Mouse (Mus musculus): Measurements from ENCODE around the gene Evx1.
A peak's percentile ranks its signal among the peaks of the same experiment; 100 is the strongest.

The Evx1 gene

GRCm38 (mm10) chr6:52290186-52290585 lies 23.1 kb upstream of the Evx1 start:
- no peak for DNase-seq (ENCODE audit: extremely low read depth, low read depth, low spot score)

- no peak for DNase-seq (ENCODE audit: extremely low read depth, low read depth, low spot score)
Measured at GRCm38 (mm10) chr6:52291021-52291860, 22.1 kb upstream of the Evx1 start.

DNA sequence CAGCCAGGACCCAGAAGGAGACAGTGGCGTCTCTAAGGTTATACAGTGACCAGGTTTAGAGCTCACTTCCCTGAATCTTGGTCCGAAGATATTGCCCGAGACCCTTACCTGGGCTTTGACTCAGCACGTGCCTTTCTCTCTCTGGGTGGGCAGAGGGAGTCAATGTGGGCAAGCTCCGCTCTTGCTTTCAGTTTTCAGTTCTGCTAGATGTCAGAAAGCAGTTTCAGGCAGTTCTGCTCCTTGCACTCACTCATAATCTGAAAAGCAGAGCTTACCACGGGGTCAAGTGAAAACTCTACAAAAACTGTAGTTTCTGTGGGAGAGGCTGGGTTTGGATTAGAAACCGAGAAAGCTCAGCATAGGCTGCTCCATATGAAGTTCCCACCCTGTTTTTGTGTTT lies 21.0 kb upstream of the Evx1 start:
- no peak for DNase-seq (ENCODE audit: extremely low read depth, low read depth, low spot score)

DNA sequence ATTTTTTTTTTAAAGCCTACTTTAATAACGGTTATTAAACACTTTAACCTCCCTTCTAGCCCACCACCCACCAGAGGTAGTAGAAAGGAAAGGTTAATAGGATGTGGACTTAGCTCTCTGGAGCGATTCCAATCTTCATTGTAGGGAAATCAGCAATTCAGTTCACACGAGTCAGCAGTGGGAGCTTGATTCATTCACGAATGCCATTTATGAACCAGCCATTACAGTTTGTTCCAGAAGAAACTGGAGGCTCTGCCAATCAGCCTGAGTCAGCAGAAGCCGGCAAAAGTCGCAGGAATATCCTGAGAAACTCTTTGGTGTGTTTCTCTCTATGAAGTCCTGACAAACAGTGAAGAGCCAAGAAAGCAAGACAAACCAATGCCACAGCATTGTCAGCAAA lies 18.7 kb upstream of the Evx1 start:
- no peak for DNase-seq (ENCODE audit: extremely low read depth, low read depth, low spot score)

DNA sequence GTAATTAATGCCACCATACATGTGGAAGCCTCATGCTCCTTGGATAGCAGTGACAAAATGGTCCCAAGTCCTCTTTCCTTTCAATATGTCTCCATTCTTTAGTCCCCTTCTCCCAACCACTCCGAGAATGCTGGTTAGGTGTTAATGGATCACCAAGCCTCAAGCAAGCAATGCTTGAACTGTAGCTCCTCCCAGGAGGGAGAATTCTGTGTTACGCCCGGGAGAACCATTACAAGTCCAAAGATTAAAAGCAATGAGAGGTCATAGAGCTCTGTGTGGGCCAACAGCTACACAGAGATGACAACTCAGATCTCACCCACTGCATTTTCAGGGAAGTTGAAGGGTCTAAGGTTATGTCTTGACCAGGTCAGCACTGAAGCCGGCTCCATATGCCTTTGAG lies 14.8 kb upstream of the Evx1 start:
- no peak for DNase-seq (ENCODE audit: extremely low read depth, low read depth, low spot score)

- no peak for DNase-seq (ENCODE audit: extremely low read depth, low read depth, low spot score)
Measured at GRCm38 (mm10) chr6:52300806-52301205, 12.5 kb upstream of the Evx1 start.

DNA sequence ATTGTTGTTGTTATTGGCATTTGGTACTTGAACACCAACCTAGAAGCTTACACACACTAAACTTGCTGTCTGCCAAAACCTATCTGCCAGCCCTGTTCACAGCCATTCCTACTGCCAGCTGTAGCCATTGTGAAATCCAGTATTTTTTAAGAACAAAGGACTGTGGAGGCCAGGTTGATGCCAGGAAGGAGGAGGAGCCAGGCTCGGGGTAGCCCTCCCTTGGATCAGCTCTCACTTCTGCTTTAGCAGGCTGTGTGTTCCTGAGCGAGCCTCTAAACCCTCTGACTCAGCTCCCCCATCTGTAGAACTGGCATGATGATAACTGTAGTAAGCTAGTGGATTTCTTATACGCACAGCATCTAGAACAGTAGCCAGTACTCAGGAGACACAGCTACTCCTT lies 9.9 kb upstream of the Evx1 start:
- peak; percentile 4 for DNase-seq (ENCODE audit: extremely low read depth, low read depth, low spot score)

DNA sequence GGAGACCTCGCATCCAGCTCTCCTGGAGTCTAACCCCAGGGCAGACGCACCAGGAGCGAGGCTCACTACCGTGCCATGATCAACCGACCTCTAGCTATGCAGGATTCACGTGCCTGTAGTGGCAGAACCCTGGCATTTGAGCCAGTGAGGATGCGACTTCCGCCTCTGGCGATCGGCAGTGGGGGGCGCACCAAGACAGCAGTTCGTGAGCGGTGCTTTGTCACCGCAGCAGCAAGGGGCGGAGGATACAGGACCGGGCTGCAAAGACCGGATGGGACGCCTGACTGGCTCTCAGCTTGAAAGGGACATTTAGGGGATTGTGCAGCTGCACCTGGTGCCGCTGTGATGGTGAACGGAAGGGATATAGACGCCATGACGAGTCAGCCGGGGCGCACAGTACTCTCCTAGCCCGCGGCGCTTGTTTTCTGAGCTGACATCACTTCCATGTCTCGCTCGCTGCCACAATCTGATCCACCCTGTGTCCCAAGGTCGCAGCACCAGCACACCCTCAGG lies 7.4 kb upstream of the Evx1 start:
- no peak for DNase-seq (ENCODE audit: extremely low read depth, low read depth, low spot score)

- no peak for DNase-seq (ENCODE audit: extremely low read depth, low read depth, low spot score)
Measured at GRCm38 (mm10) chr6:52309766-52310165, 3.5 kb upstream of the Evx1 start.

DNA sequence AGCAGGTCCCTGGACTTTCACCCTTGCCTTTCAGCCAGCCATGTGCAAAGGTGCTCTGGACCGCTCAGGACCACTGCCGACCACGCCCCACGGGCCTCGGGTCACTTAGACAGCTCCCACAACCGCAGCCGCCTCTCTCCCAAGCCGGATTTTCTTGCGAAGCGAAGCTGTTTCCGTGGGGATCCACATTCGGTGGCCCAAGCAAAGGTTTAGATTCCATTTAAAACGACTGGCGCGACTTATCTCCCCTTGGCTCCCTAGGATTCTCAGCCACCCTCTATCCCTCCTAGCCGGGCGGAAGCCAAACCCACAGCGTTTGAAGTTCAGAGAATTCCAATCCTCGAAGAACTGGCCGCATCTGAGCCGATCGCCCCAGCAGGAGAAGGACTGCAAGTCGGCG lies 2.9 kb upstream of the Evx1 start:
- DNase-seq (ENCODE audit: extremely low read depth, low read depth, low spot score) = no peak

DNA sequence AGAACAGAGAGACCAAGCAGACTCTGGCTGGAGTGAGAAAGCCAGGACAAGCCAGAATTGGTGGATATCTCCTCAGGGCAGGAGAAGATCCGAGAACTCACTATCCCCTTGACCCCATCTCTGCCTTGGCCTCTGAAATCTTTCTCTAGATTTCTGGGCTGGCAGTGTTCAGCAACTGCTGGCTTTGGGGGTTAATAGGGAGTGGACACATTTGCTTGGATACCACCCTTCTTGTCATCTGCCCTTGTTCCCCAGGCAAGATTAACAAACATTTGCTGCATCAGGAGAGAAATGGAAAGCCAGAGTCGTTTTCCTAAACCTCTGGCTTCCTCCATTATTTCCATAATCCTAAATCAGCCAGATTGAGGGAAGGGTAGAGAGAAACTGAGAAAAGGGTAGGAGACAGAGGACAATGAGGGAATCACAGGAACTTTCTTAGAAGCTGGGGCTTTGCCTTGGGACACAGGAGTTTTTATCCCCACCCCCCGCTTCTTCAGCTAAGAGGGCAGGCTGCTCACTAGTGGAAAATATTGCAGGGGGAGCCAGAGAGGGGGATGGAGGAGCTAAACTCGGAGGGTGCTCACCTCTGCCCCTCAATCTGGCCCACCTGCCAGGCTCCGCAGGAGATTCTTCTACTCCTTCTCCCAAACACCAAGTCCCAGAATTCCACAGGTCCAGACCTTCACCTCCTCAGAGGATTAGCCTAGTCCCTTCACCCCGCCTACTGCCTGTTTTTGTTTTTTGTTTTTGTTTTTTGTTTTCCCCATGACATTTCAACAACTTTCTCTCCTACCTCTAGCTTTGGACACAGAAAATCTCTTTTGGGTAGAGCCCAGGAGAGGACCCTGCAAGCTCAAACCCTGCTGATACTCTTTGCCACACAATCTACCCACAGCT lies 1.4 kb upstream of the Evx1 start:
- no peak for DNase-seq (ENCODE audit: extremely low read depth, low read depth, low spot score)

- DNase-seq (ENCODE audit: extremely low read depth, low read depth, low spot score) = no peak
Measured at GRCm38 (mm10) chr6:52312558-52312915, 761 bp upstream of the Evx1 start.

DNA sequence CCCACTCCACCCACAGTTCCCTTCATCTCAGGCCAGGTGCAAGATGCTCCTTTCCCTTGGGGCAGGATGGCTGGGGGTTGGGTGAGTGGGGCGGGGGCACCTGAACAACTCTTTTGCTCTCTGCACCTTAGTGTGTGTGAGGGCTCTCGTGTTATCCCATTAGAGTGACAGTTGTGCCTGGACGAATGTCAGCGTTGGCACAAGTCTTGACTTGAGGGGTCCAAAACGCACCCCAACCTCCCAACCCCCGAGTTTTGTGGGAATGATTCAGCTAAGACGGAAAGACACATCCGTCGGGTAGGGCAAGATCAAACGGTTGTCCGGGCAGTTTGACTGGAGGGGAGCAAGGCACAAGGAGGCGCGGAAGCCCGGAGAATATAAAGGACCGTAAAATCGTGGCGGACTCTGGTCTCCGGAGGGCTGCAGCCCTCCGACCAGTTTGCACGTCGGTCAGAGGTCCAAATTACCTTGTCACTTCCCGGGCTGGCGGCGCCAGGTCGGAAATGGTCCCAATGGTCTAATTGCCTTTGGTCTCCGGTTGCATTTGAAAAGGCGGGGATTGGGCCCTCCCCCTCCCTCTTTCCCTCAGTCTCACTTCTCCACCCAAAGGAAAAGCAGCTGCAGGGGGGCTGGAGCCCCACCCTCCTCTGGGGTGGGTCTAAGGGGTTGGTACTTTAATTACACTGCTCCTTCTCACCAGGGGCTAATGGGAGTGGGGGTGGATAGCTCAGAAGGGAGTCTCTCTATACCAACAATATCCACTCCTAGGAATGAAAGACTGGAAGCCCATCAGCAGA lies 1.2 kb downstream of the Evx1 start:
- no peak for DNase-seq (ENCODE audit: extremely low read depth, low read depth, low spot score)

GRCm38 (mm10) chr6:52315441-52316412 lies 2.4 kb downstream of the Evx1 start:
- DNase-seq (ENCODE audit: extremely low read depth, low read depth, low spot score) = no peak

- no peak for DNase-seq (ENCODE audit: extremely low read depth, low read depth, low spot score)
Measured at GRCm38 (mm10) chr6:52316413-52317184, 3.3 kb downstream of the Evx1 start.

DNA sequence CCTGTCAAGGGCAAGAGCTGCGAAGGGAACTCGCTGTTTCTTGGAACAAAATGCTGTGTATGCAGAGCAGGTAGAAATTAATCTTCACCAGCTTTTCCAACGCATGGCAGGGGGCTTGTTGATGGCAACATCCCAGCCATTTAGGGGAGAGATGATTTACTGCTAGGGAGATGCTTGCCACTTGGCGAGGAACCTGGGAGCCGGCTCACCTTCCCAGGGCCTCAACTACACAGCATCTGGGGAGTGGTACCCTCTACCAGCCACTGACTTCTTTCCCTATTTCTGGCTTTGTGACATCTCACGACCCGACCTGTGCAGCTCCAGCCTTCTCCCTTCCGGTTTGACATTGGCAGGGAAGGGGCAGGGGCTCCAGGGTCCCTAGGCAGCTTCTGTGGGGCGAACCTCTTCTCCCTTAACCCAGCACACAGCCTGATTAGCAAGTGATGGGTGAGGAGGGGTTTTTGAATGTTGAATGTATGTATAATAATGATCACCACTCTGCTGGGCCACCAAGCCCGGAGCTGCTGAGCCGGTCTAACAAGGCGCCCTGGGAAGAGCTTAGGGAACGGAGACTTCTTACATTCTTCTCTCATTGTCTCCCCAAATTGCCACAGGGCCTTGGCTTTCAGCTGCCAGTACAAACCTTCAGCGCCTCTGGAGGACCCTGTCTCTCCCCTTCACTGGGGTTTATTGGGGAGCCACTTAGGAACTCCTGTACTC lies 4.3 kb downstream of the Evx1 start:
- DNase-seq (ENCODE audit: extremely low read depth, low read depth, low spot score) = no peak

GRCm38 (mm10) chr6:52318271-52318670 lies 5.0 kb downstream of the Evx1 start:
- DNase-seq (ENCODE audit: extremely low read depth, low read depth, low spot score) = no peak

DNA sequence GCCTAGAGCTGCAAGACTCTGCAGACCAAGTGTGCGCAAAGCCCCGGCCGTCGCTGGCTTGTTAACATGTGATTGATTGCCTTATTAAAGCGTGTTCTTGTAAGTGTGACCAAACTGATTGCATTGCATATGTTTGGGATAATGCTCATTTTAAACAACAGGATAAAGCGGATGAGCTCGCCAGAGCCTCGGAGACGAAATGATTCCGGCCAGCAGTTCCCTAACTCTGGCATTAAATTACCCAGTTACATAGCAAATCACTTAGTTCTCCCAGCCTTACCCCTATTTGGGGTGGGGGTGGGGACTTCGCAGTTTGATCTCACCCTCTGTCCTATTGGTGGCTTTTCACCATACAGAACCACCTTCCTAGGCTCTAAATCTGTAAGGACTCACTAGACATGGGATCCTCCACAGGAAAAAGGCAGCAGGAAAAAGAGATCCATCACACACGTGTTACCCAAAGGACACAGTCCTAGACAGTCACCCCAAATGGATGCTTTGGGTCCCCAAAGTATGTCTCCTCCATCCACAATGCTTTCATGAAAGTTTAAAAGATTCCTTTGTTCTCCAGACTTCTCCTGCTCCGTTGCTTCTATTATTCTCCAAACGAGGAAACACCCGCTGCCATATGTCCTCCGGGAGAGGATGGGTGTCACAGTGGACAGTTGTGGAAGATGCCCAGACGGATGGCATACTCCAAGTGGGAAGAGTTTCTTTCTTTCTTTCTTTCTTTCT lies 6.8 kb downstream of the Evx1 start:
- DNase-seq (ENCODE audit: extremely low read depth, low read depth, low spot score) = no peak
